Mouse (Mus musculus) C2C12 (cell line): ENCODE measurements around the gene Oasl1.

Experiments used
- CEBPB ChIP-seq: IDR thresholded peaks from one replicate; pipeline ENCODE4 v1.6.1; 2011; ENCODE audit warnings: low read depth, mild to moderate bottlenecking, control low read depth, moderate library complexity
- CTCF ChIP-seq: IDR thresholded peaks from one replicate; pipeline ENCODE4 v1.5.1; 2011; ENCODE audit not compliant: control insufficient read depth, insufficient read depth, insufficient read length
- FOSL1 ChIP-seq: IDR thresholded peaks from one replicate; pipeline ENCODE4 v1.8.0; 2011; ENCODE audit warnings: mild to moderate bottlenecking, low read length; ENCODE audit not compliant: poor library complexity, insufficient read depth, severe bottlenecking
- MAX ChIP-seq: IDR thresholded peaks from one replicate; pipeline ENCODE4 v1.6.1; 2011; ENCODE audit warnings: mild to moderate bottlenecking, control low read depth
- MYOD1 ChIP-seq: IDR thresholded peaks from one replicate; pipeline ENCODE4 v1.6.1; 2011; ENCODE audit warnings: low read depth; ENCODE audit not compliant: control insufficient read depth, insufficient read length
- MYOG ChIP-seq: IDR thresholded peaks from one replicate; pipeline ENCODE4 v1.6.1; 2011; ENCODE audit not compliant: control insufficient read depth, insufficient read length; ENCODE audit errors: extremely low read depth

DNA sequence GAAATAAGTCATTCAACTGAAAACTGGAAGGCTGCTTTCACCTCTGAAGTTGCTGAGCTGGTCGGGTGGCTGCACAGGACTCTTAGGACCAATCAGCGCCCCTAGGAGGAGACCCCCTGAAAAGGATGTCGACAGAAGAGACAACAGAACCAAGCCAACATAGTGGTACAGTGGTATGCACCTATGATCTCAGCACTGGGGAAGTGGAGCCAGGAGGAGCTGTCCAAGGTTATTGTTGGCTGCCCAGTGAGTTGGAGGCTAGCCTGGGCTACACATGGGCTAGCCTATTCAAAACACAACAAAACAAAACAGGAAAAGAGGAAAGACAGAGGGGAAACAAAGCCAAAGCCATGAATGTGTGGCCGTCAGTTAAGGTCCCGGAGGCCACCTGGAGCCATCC is 35.0 kb downstream of the Oasl1 start:
- TF ChIP-seq FOSL1 = no peak
- TF ChIP-seq CTCF = no peak
- no peak for TF ChIP-seq MAX
- no peak for TF ChIP-seq CEBPB
- no peak for TF ChIP-seq MYOD1
- no peak for TF ChIP-seq MYOG
